Mouse (Mus musculus) liver (tissue): ENCODE data around the gene Chrm5.
"Not testable (repeated sequence)": the region's sequence is repeated elsewhere in the genome, so short reads cannot be mapped to it uniquely, and the experiment has no call there.

Experiments used
- DNase-seq: peaks from one replicate; pipeline ENCODE4 v3.0.0-alpha.2; 2020; ENCODE audit warnings: mixed read lengths

Gene Chrm5

DNA sequence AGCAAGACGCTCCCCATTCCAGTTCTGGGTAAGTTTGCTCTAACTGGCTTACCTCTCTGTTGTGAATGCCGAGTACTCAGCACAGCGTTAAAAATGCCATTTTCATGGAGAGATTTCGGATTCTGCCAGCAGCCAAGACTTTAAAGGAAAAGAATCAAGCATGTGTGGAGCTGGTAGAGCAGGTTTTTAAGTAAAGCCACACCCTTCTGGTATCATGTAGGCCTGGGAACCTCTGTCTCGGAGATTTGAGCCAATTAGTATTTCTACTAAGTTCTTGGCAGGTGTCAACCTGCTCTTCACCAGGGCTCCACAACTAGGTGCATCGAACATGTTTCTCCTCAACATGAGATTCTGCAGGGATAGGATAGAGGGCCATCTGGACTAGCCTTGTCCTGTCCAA is 4.0 kb downstream of the Chrm5 start:
- DNase-seq = no peak

GRCm38 (mm10) chr2:112474997-112475724 is 5.4 kb downstream of the Chrm5 start:
- no peak for DNase-seq

- DNase-seq = no peak
These were observed 8.5 kb downstream of the Chrm5 start for GRCm38 (mm10) chr2:112472076-112472475.

DNA sequence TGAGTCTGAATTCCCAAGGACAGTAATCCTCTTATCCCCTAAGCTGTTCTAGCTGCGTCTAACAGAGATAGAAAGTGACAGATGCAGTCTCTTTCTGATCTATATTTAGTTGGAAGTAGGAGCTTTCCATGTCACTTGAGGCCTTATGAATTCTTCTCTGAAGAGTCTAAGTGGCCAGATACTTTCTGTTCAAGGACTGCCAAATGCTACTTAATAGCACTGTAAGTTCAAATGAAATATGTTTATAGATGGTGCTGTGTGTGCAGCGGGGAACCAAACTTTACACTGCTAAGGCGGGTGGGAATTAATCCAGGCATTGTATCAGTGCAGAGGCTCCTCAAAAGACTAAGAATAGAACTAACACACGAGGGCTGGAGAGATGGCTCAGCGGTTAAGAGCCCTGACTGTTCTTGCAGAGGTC is 9.6 kb downstream of the Chrm5 start:
- no peak for DNase-seq

GRCm38 (mm10) chr2:112469542-112469941 is 11.0 kb downstream of the Chrm5 start:
- DNase-seq = no peak

DNA sequence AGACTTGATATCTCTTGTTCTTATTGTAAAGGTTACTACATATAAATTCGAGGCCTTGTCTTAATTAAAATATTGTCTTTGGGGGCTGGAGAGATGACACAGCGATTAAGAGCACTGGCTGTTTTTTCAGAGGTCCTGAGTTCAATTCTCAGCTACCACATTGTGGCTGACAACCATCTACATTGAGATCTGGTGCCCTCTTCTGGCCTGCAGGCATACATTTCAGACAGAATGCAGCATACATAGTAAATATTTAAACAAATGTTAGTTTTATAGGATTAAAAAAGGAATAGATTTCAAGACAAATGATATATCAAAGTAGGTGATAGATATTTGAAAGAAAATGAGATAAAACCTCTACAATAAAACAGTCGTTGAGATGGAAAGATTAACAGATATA is 20.0 kb downstream of the Chrm5 start:
- DNase-seq = no peak

DNA sequence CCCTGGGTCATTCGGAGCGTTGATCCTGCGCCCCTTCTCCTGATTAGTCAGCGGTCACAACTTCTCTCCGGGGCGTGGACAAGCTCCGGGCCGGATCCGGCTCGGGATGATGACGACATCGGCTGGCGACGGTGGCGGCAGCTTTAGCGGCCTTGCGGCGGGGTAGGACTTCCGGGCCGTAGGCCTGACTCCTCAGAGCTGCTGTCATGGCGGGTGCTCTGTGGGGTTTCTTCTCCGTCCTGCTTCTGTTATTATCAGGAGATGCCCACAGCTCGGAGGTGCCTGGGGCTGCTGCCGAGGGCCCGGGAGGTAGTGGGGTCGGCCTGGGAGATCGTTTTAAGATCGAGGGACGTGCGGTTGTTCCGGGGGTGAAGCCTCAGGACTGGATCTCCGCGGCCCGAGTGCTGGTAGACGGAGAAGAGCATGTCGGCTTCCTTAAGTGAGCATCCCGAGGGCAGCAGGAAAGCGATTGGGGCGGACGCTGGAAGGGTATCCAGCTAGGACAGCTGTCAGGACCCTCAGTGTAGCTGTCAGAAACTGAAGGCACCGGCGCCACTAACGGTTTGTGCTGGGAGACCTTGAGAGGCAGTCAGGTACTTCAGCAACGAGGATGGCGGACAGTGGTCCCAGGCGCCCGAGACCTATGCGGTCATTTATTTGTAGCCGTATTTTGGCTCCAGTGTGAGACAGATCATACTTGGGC is 25.6 kb downstream of the Chrm5 start, which contains the start of gene Emc7:
Gene Emc7, plus strand, starts transcription at position 136 of the 703 bp plus-strand sequence.
- DNase-seq = peak; percentile 97

GRCm38 (mm10) chr2:112454125-112454861 is 26.3 kb downstream of the Chrm5 start:
- DNase-seq = no peak

DNA sequence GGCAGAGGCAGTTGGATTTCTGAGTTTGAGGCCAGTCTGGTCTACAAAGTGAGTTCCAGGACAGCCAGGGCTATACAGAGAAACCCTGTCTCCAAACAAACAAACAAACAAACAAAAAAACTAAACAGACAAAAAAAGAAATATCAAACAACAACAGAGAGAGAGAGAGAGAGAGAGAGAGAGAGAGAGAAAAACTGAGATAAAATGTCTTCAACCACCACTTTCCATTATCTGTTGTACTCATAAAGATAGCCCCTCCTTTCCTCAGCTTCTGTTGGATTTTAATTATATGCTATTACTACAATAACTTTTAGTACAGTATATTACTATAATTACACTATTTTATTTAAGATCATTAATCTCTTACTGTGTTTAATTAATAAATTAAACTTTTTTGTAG is 28.1 kb downstream of the Chrm5 start:
- DNase-seq = not testable (repeated sequence)

- peak; percentile 24 for DNase-seq
These were observed 30.8 kb downstream of the Chrm5 start for GRCm38 (mm10) chr2:112449597-112450296.

- DNase-seq = no peak
These were observed 32.0 kb downstream of the Chrm5 start for GRCm38 (mm10) chr2:112448510-112449059.

- not testable (repeated sequence) for DNase-seq
These were observed 32.5 kb downstream of the Chrm5 start for GRCm38 (mm10) chr2:112448046-112448445.

DNA sequence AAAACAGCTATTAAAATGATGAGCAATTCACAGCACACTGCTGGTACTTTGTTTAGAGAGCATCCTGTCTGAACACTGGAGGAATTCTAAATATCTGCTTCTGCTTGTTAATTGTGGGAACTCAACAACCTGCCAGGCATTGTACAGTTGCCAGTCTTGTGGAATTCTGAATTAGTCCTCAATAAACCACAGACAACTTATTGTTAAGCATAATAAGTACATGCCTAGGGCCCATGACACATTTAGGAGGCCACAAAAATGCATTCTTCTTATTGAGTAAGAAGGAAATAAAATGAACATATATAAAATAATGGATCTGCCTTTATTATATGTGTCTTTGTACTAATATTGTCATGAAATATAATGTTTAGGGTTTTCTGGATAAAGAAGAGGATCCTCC is 35.1 kb downstream of the Chrm5 start:
- DNase-seq = no peak

GRCm38 (mm10) chr2:112443491-112443890 is 37.1 kb downstream of the Chrm5 start:
- no peak for DNase-seq

DNA sequence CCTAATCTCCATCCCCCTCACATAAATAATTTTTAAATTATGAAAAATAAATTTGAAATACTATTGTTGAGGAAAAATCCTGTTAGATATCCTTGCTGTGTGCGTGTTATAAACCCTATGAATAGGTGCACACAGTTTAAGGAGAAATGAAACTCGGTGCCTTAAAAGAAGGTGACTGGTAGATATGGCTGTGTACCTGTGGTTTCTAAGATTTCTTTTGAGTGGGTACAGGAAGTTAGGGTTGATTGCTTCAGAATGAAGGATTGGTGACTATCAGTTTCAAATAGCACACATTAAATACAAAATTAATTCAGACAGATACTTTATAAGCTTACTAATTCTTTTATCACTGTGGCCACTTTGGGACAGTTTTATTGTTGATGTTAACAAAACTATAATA is 43.0 kb downstream of the Chrm5 start:
- no peak for DNase-seq

GRCm38 (mm10) chr2:112436292-112436691 is 44.3 kb downstream of the Chrm5 start:
- DNase-seq = no peak

- peak; percentile 27 for DNase-seq
These were observed 47.2 kb downstream of the Chrm5 start for GRCm38 (mm10) chr2:112433359-112433758.

DNA sequence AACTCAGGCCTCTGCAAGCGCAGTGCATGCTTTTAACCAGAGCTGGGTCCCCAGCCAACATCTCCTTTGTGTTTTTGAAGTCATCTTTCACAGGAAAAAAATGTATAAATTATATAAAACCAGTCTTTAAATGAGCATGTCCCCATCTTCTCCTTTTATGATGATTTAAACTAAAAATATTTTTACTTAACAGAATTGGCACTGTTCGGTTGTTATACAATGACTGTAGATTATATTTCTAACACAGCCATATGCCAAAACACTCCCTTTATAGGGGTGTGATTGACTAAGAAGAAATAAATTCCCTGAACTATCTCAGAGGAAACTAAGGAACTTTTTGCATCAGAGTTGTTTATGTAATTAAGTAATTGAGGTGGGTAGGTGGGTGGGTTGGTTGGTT is 48.0 kb downstream of the Chrm5 start:
- DNase-seq = no peak

GRCm38 (mm10) chr2:112430403-112430802 is 50.2 kb downstream of the Chrm5 start:
- no peak for DNase-seq

DNA sequence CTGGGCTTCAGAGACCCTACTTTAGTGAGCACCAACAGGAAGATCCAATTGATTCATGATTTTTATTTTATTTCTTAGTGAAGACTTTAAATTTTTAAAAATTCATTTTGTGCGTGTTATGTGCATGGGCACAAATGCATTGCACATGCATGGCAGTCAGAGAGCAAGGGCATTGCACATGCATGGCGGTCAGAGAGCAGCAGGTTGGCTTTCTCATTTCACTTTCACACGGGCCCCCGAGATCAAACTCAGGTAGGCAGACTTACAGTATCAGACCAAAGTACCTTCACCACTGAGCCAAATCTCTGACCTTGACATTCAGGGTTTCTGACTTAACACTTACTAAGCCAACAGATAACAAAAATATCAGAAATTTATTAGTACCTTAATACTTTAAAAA is 50.9 kb downstream of the Chrm5 start:
- DNase-seq = no peak
